In the genomic region with DNA sequence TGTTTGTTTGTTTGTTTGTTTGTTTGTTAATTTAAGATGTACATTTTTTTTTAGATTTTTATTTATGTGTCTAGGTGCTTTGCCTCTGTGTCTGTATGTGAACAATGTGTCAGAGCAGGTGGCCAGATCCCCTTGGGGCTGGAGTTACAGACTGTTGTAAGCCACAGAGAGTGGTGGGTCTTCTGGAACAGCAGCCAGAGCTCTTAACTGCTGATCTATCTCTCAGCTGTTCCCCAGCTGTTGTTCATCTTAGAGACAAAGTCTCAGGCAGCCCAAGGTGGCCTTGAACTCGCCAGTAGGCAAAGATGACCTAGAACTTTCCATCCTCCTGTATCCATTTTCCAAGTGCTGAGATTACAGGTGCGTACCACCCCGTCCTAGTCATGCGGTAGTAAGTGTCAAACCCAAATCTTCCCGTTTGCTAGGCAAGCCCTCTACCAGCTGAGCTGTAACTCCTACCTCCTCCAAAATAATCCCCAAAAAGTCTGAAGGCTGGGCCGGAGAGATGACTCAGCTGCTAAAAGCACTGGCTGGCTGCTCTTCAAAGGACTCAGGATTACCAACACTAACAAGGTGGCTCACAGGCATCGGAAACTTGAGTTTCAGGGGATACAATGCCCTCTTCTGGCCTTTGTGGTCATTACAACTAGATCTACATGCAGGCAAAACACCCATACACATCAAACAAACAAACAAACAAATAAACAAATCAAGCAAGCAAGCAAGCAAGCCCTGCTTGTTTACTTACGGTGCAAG, we compare ENCODE assay signal across 9 mouse cellular contexts. TPM values are rescaled to one million over a fixed set of nuclear protein-coding genes. Genes with fewer than 3 reads are reported as not detected.
DNase-seq lines count a peak whose midpoint lies in the region; ATAC-seq lines count a peak whose summit lies in the region.
"Had no signal": no experiment of that assay in that cellular context is flagged by ENCODE, and none has a peak within 500 bp of the region (broad histone marks: within the 10 kb centered on the region; RNA-seq: fewer than 3 reads in every experiment).

No protein-coding gene starts in this region.

- H3K4me3 ChIP-seq in embryonic facial prominence, embryonic 10.5 days, result no peak overlapping the region
- H3K4me3 ChIP-seq: liver, embryonic 15.5 days had no signal

- H3K27me3 ChIP-seq in embryonic facial prominence, embryonic 10.5 days (replicated peaks; ENCODE audit: low read depth, poor library complexity, severe bottlenecking), result no peaks in the 10 kb centered on the region

- H3K4me1 ChIP-seq in embryonic facial prominence, embryonic 10.5 days, result no peaks in the 10 kb centered on the region

- H3K9me3 ChIP-seq in embryonic facial prominence, embryonic 10.5 days, result no peaks in the 10 kb centered on the region
- H3K9me3 ChIP-seq: liver, embryonic 15.5 days had no signal

- DNase-seq in adrenal gland, adult (ENCODE audit: inconsistent age in 2 of 2, low spot score in 1 of 2), result peak; percentile 80 to 95
- DNase-seq in adrenal gland, postnatal 4 days (ENCODE audit: low spot score in 2 of 2), result no peak
- peak; percentile 80 to 82 for DNase-seq in B cell, adult 2 months
- DNase-seq in adrenal gland, postnatal 25 days, result peak; percentile 38
- peak; percentile 56 for DNase-seq in embryonic facial prominence, embryonic 10.5 days (ENCODE audit: low spot score)
- peak; percentile 51 for DNase-seq in left cerebral cortex, postnatal 4 days
- DNase-seq in retina, embryonic 14.5 days (ENCODE audit: low spot score), result peak; percentile 82

- no peak overlapping the region for H3K27ac ChIP-seq in embryonic facial prominence, embryonic 10.5 days (replicated peaks)
- H3K27ac ChIP-seq: liver, embryonic 15.5 days had no signal

- intact Hi-C loops in left cerebral cortex, postnatal 4 days (cut with DNase I), result no loop called here

- no peaks in the 10 kb centered on the region for H3K36me3 ChIP-seq in embryonic facial prominence, embryonic 10.5 days (replicated peaks)
- H3K36me3 ChIP-seq: liver, embryonic 15.5 days had no signal

- ATAC-seq in inflammation-experienced regulatory T-cells, adult 6 months, result peak; percentile 90

- 50% methylated on average over 8 of the region's 8 CpGs for WGBS in embryonic facial prominence, embryonic 10.5 days

RNA-seq across cellular contexts. Expression of gene Stau1, which starts 8.2 kb away (rescaled TPM):
- 10 to 100 TPM; 76.9 to 79.0 TPM for total RNA-seq in adrenal gland, postnatal 4 days (2021)
- 88.6 and 93.2 TPM in 2 replicates for total RNA-seq in adrenal gland, postnatal 25 days (2021)
- polyA plus RNA-seq in embryonic facial prominence, embryonic 10.5 days (2016; fragmentation: Nextera tagmentation; extraction: Ambion mirVana), result 96.1 and 96.8 TPM in 2 replicates
- 10 to 100 TPM; 32.9 to 54.0 (median 51.8) TPM for polyA plus RNA-seq in inflammation-experienced regulatory T-cells, adult 6 months (2017; shearing (Covaris generic))
- total RNA-seq in left cerebral cortex, postnatal 4 days (2021), result 100 to 1,000 TPM; 111 TPM

RNA-seq across cellular contexts. Expression of gene Ddx27, which starts 10.7 kb away (rescaled TPM):
- 10 to 100 TPM; 44.3 to 50.5 TPM for total RNA-seq in adrenal gland, postnatal 4 days (2021)
- 33.6 and 35.8 TPM in 2 replicates for total RNA-seq in adrenal gland, postnatal 25 days (2021)
- polyA plus RNA-seq in embryonic facial prominence, embryonic 10.5 days (2016; fragmentation: Nextera tagmentation; extraction: Ambion mirVana), result 69.0 and 69.9 TPM in 2 replicates
- polyA plus RNA-seq in inflammation-experienced regulatory T-cells, adult 6 months (2017; shearing (Covaris generic)), result 10 to 100 TPM; 33.6 to 38.9 (median 35.1) TPM
- total RNA-seq in left cerebral cortex, postnatal 4 days (2021), result 10 to 100 TPM; 44.2 to 46.4 TPM

RNA-seq across cellular contexts. Expression of gene Znfx1, which starts 58.5 kb away (rescaled TPM):
- 10 to 100 TPM; 34.1 to 38.3 TPM for total RNA-seq in adrenal gland, postnatal 4 days (2021)
- total RNA-seq in adrenal gland, postnatal 25 days (2021), result 49.2 and 51.7 TPM in 2 replicates
- 6.4 and 7.0 TPM in 2 replicates for polyA plus RNA-seq in embryonic facial prominence, embryonic 10.5 days (2016; fragmentation: Nextera tagmentation; extraction: Ambion mirVana)
- polyA plus RNA-seq in inflammation-experienced regulatory T-cells, adult 6 months (2017; shearing (Covaris generic)), result 10 to 100 TPM; 20.4 to 25.2 (median 22.4) TPM
- 10 to 100 TPM; 30.3 to 32.1 TPM for total RNA-seq in left cerebral cortex, postnatal 4 days (2021)

Comparison
In these comparisons a context has a peak if more than half of its experiments do, and no peak if none do; other contexts are left out.
1. DNase-seq: peak in adrenal gland, adult (2 of 2), B cell, adult 2 months (2 of 2), adrenal gland, postnatal 25 days (single experiment), embryonic facial prominence, embryonic 10.5 days (single experiment), left cerebral cortex, postnatal 4 days (single experiment) and retina, embryonic 14.5 days (single experiment); none in adrenal gland, postnatal 4 days (0 of 2).